20 mouse cellular contexts compared by ENCODE assay signal in the genomic region with DNA sequence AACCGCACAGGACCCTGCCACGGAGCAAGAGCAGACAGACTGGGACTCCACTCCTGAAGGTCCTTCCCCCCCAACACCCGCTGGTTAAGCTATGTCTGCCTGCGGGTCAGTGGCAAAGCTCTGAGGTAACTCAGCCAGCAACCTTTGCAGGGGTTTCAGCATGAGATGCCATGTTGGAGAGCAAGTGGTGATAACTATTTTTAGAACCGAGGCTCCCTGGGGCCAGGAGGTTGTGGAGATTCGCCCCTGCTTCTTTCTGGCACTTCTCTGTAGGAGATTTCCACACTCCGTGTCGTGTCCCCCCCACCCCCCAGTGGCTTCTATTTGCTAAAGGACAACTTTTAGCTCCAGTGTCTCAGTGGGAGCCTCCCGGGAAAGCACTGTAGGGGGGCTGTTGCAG.
DNase-seq lines count a peak whose midpoint lies in the region; ATAC-seq and TF ChIP-seq lines count a peak whose summit lies in the region.
"Had no signal": no experiment of that assay in that cellular context is flagged by ENCODE, and none has a peak within 500 bp of the region (broad histone marks: within the 10 kb centered on the region; RNA-seq: fewer than 3 reads in every experiment).

No protein-coding gene starts in this region.

- H3K9ac ChIP-seq in heart, embryonic 13.5 days: 0 out of 2 replicates have a peak overlapping the region, but pooled peaks have one; percentile 28
- H3K9ac ChIP-seq in heart, postnatal 0 days (replicated peaks; ENCODE audit: low read depth, low read length): no peak overlapping the region
- no peak overlapping the region for H3K9ac ChIP-seq in kidney, embryonic 14.5 days (ENCODE audit: low read depth, low read length)
- H3K9ac ChIP-seq: forebrain, embryonic 13.5 days; forebrain, postnatal 0 days; hindbrain, embryonic 12.5 days had no signal

- H3K4me1 ChIP-seq in heart, embryonic 13.5 days: peaks cover 45% of the 10 kb centered on the region
- H3K4me1 ChIP-seq in heart, postnatal 0 days (ENCODE audit: control insufficient read depth, insufficient read depth): peaks cover 17% of the 10 kb centered on the region
- 0 out of 2 replicates have a peak, but pooled peaks cover 7% of the 10 kb centered on the region for H3K4me1 ChIP-seq in kidney, embryonic 14.5 days (ENCODE audit: control insufficient read depth, insufficient read depth, low read length)
- H3K4me1 ChIP-seq: forebrain, embryonic 13.5 days had no signal

- intact Hi-C loops in heart, postnatal 36 days (cut with DNase I): no loop called here

- 10% methylated on average over 9 of the region's 9 CpGs for WGBS in heart, embryonic 13.5 days
- WGBS in heart, postnatal 0 days: 9% methylated on average over 9 of the region's 9 CpGs
- 62% methylated on average over 9 of the region's 9 CpGs for WGBS in kidney, embryonic 14.5 days

- H3K4me3 ChIP-seq in heart, embryonic 13.5 days: no peak overlapping the region
- no peak overlapping the region for H3K4me3 ChIP-seq in heart, postnatal 0 days (ENCODE audit: low read depth, low read length)
- no peak overlapping the region for H3K4me3 ChIP-seq in kidney, embryonic 14.5 days (ENCODE audit: low read length)
- H3K4me3 ChIP-seq: forebrain, embryonic 13.5 days; heart, adult 2 months; hindbrain, embryonic 12.5 days had no signal

- no peak for TF ChIP-seq EP300 in heart, postnatal 0 days (IDR thresholded peaks at IDR 0.05; ENCODE audit: low read depth)

- no peaks in the 10 kb centered on the region for H3K36me3 ChIP-seq in heart, embryonic 13.5 days
- H3K36me3 ChIP-seq in heart, postnatal 0 days (replicated peaks; ENCODE audit: control insufficient read depth, insufficient read depth, low read length): no peaks in the 10 kb centered on the region
- H3K36me3 ChIP-seq in kidney, embryonic 14.5 days (ENCODE audit: control insufficient read depth, insufficient read depth, low read length): no peaks in the 10 kb centered on the region
- H3K36me3 ChIP-seq: hindbrain, embryonic 12.5 days had no signal

- ATAC-seq in heart, embryonic 13.5 days (ENCODE audit: extremely low read depth, insufficient number of reproducible peaks, low FRiP score, low TSS enrichment): peak; percentile 48; the same call in 1 of the 2 replicates
- peak; percentile 33; the same call in 1 of the 2 replicates for ATAC-seq in heart, postnatal 0 days (ENCODE audit: insufficient read depth, low read depth)
- ATAC-seq in kidney, embryonic 14.5 days (ENCODE audit: low FRiP score, low TSS enrichment): no peak
- ATAC-seq: forebrain, embryonic 13.5 days; forebrain, postnatal 0 days; hindbrain, embryonic 16.5 days; inflammation-experienced regulatory T-cells, adult 6 months; intestine, postnatal 0 days had no signal

- DNase-seq in heart, adult 18-20 months: peak; percentile 11 to 15
- DNase-seq in heart, postnatal 36 days: no peak
- DNase-seq in adipocyte (ENCODE audit: low spot score): peak; percentile 22
- peak; percentile 28 for DNase-seq in heart, postnatal 0 days (ENCODE audit: low spot score)
- no peak for DNase-seq in thymus, postnatal 0 days (ENCODE audit: low spot score)
- DNase-seq: adrenal gland, postnatal 14 days; cerebellum, adult 11-12 months; cerebellum, adult 9-10 months; cerebellum, postnatal 25 days; forebrain, postnatal 0 days; gastrocnemius, postnatal 14 days; kidney, adult 8-10 months had no signal

- H3K27me3 ChIP-seq in heart, embryonic 13.5 days (replicated peaks): no peaks in the 10 kb centered on the region
- H3K27me3 ChIP-seq in heart, postnatal 0 days (ENCODE audit: control insufficient read depth, insufficient read depth, low read length): no peaks in the 10 kb centered on the region
- no peaks in the 10 kb centered on the region for H3K27me3 ChIP-seq in kidney, embryonic 14.5 days (ENCODE audit: control insufficient read depth, insufficient read depth, low read length)
- H3K27me3 ChIP-seq: forebrain, embryonic 13.5 days; hindbrain, embryonic 12.5 days had no signal

- no peaks in the 10 kb centered on the region for H3K9me3 ChIP-seq in heart, embryonic 13.5 days
- no peaks in the 10 kb centered on the region for H3K9me3 ChIP-seq in heart, postnatal 0 days (replicated peaks; ENCODE audit: control insufficient read depth, low read length)
- no peaks in the 10 kb centered on the region for H3K9me3 ChIP-seq in kidney, embryonic 14.5 days (ENCODE audit: control insufficient read depth, low read length)
- H3K9me3 ChIP-seq: forebrain, embryonic 13.5 days; hindbrain, embryonic 12.5 days had no signal

- peak overlapping the region; percentile 47 for H3K4me2 ChIP-seq in heart, embryonic 13.5 days
- H3K4me2 ChIP-seq in heart, postnatal 0 days (ENCODE audit: low read depth, low read length): peak overlapping the region; percentile 19; the same call in 1 of the 2 replicates
- H3K4me2 ChIP-seq in kidney, embryonic 14.5 days (replicated peaks; ENCODE audit: low read depth, low read length): no peak overlapping the region
- H3K4me2 ChIP-seq: forebrain, embryonic 13.5 days; hindbrain, embryonic 12.5 days had no signal

- no peak for TF ChIP-seq CTCF in heart, postnatal 0 days (IDR thresholded peaks at IDR 0.05; ENCODE audit: low read depth)

- peak overlapping the region; percentile 87 for H3K27ac ChIP-seq in heart, embryonic 13.5 days (replicated peaks)
- H3K27ac ChIP-seq in heart, postnatal 0 days (ENCODE audit: low read depth): peak overlapping the region; percentile 72
- H3K27ac ChIP-seq in kidney, embryonic 14.5 days (ENCODE audit: low read depth, low read length): no peak overlapping the region
- H3K27ac ChIP-seq: forebrain, embryonic 13.5 days; heart, adult 2 months; hindbrain, embryonic 12.5 days had no signal

Comparison
In these comparisons a context has a peak if more than half of its experiments do, and no peak if none do; other contexts are left out.
1. DNase-seq: peak in heart, adult 18-20 months (2 of 2), adipocyte (single experiment) and heart, postnatal 0 days (single experiment); none in heart, postnatal 36 days (0 of 2) and thymus, postnatal 0 days (single experiment).